Mouse (Mus musculus): ENCODE data around the gene 1110008L16Rik.
"Not testable (repeated sequence)": the region's sequence is repeated elsewhere in the genome, so short reads cannot be mapped to it uniquely, and the experiment has no call there.

The 1110008L16Rik gene

GRCm38 (mm10) chr12:55299336-55299735, at the start of gene 1110008L16Rik:
Gene 1110008L16Rik (plus strand): TSS chr12:55299577.
- DNase-seq (ENCODE audit: low read depth, low spot score), result no peak

GRCm38 (mm10) chr12:55261950-55262349, 37.4 kb upstream of the 1110008L16Rik start:
- DNase-seq (ENCODE audit: low read depth, low spot score), result not testable (repeated sequence)

- not testable (repeated sequence) for DNase-seq (ENCODE audit: low read depth, low spot score)
These were observed 36.0 kb upstream of the 1110008L16Rik start for GRCm38 (mm10) chr12:55263385-55263784.

GRCm38 (mm10) chr12:55272243-55272642, 27.1 kb upstream of the 1110008L16Rik start:
- DNase-seq (ENCODE audit: low read depth, low spot score), result peak; percentile 85

GRCm38 (mm10) chr12:55277583-55277982, 21.8 kb upstream of the 1110008L16Rik start:
- not testable (repeated sequence) for DNase-seq (ENCODE audit: low read depth, low spot score)

- DNase-seq (ENCODE audit: low read depth, low spot score), result no peak
These were observed 1.3 kb upstream of the 1110008L16Rik start for GRCm38 (mm10) chr12:55298112-55298511.

- no peak for DNase-seq (ENCODE audit: low read depth, low spot score)
These were observed 1.5 kb downstream of the 1110008L16Rik start for GRCm38 (mm10) chr12:55300820-55301351.

GRCm38 (mm10) chr12:55301472-55302300, 2.3 kb downstream of the 1110008L16Rik start:
- peak; percentile 20 for DNase-seq (ENCODE audit: low read depth, low spot score)

GRCm38 (mm10) chr12:55302485-55303441, 3.4 kb downstream of the 1110008L16Rik start, which contains the start of gene Ppp2r3c:
Gene Ppp2r3c (minus strand): TSS chr12:55302998.
- peak; percentile 98 for DNase-seq (ENCODE audit: low read depth, low spot score)

- peak; percentile 59 for DNase-seq (ENCODE audit: low read depth, low spot score)
These were observed 7.0 kb downstream of the 1110008L16Rik start for GRCm38 (mm10) chr12:55306371-55306770.

GRCm38 (mm10) chr12:55307566-55307965, 8.2 kb downstream of the 1110008L16Rik start:
- DNase-seq (ENCODE audit: low read depth, low spot score), result no peak

- DNase-seq (ENCODE audit: low read depth, low spot score), result no peak
These were observed 9.4 kb downstream of the 1110008L16Rik start for GRCm38 (mm10) chr12:55308731-55309130.

GRCm38 (mm10) chr12:55309501-55309900, 10.1 kb downstream of the 1110008L16Rik start:
- DNase-seq (ENCODE audit: low read depth, low spot score), result peak; percentile 27

GRCm38 (mm10) chr12:55311841-55312240, 12.5 kb downstream of the 1110008L16Rik start:
- DNase-seq (ENCODE audit: low read depth, low spot score), result peak; percentile 58

- peak; percentile 51 for DNase-seq (ENCODE audit: low read depth, low spot score)
These were observed 14.5 kb downstream of the 1110008L16Rik start for GRCm38 (mm10) chr12:55313901-55314300.

GRCm38 (mm10) chr12:55315192-55315591, 15.8 kb downstream of the 1110008L16Rik start:
- peak; percentile 93 for DNase-seq (ENCODE audit: low read depth, low spot score)

- peak; percentile 28 for DNase-seq (ENCODE audit: low read depth, low spot score)
These were observed 22.4 kb downstream of the 1110008L16Rik start for GRCm38 (mm10) chr12:55321642-55322291.

- DNase-seq (ENCODE audit: low read depth, low spot score), result no peak
These were observed 26.3 kb downstream of the 1110008L16Rik start for GRCm38 (mm10) chr12:55325702-55326101.

GRCm38 (mm10) chr12:55328784-55329183, 29.4 kb downstream of the 1110008L16Rik start:
- no peak for DNase-seq (ENCODE audit: low read depth, low spot score)

GRCm38 (mm10) chr12:55329351-55329750, 30.0 kb downstream of the 1110008L16Rik start:
- no peak for DNase-seq (ENCODE audit: low read depth, low spot score)

GRCm38 (mm10) chr12:55333662-55334061, 34.3 kb downstream of the 1110008L16Rik start:
- peak; percentile 14 for DNase-seq (ENCODE audit: low read depth, low spot score)
